In genomic region chr1:52435856-52436255, GRCm38 (mm10) we compare ENCODE assay signal across 21 mouse cellular contexts.
DNase-seq lines count a peak whose midpoint lies in the region; ATAC-seq and TF ChIP-seq lines count a peak whose summit lies in the region.
"Had no signal": no experiment of that assay in that cellular context is flagged by ENCODE, and none has a peak within 500 bp of the region (broad histone marks: within the 10 kb centered on the region; RNA-seq: fewer than 3 reads in every experiment).

No protein-coding gene starts in this region.

- no peaks in the 10 kb centered on the region for H3K27me3 ChIP-seq in embryonic facial prominence, embryonic 14.5 days (replicated peaks; ENCODE audit: control insufficient read depth, insufficient read depth, low read length)
- no peaks in the 10 kb centered on the region for H3K27me3 ChIP-seq in embryonic facial prominence, embryonic 10.5 days (replicated peaks; ENCODE audit: low read depth, poor library complexity, severe bottlenecking)
- no peaks in the 10 kb centered on the region for H3K27me3 ChIP-seq in heart, postnatal 0 days (ENCODE audit: control insufficient read depth, insufficient read depth, low read length)
- H3K27me3 ChIP-seq in heart, adult 2 months (ENCODE audit: control insufficient read depth, insufficient read depth, low read length), result no peaks in the 10 kb centered on the region
- H3K27me3 ChIP-seq in midbrain, postnatal 0 days (ENCODE audit: insufficient read depth, low read length), result no peaks in the 10 kb centered on the region
- H3K27me3 ChIP-seq in midbrain, embryonic 10.5 days (ENCODE audit: low read depth, poor library complexity, severe bottlenecking), result no peaks in the 10 kb centered on the region
- H3K27me3 ChIP-seq: forebrain, embryonic 15.5 days; midbrain, embryonic 13.5 days; neural tube, embryonic 13.5 days had no signal

- no peaks in the 10 kb centered on the region for H3K36me3 ChIP-seq in embryonic facial prominence, embryonic 14.5 days (ENCODE audit: control insufficient read depth, insufficient read depth, low read length)
- no peaks in the 10 kb centered on the region for H3K36me3 ChIP-seq in embryonic facial prominence, embryonic 10.5 days (replicated peaks)
- H3K36me3 ChIP-seq in heart, postnatal 0 days (replicated peaks; ENCODE audit: control insufficient read depth, insufficient read depth, low read length), result no peaks in the 10 kb centered on the region
- H3K36me3 ChIP-seq in heart, adult 2 months (ENCODE audit: control insufficient read depth, insufficient read depth, low read length), result no peaks in the 10 kb centered on the region
- H3K36me3 ChIP-seq in midbrain, postnatal 0 days (ENCODE audit: insufficient read depth, low read length), result no peaks in the 10 kb centered on the region
- H3K36me3 ChIP-seq in midbrain, embryonic 10.5 days, result no peaks in the 10 kb centered on the region
- H3K36me3 ChIP-seq: forebrain, embryonic 15.5 days; midbrain, embryonic 13.5 days; neural tube, embryonic 13.5 days had no signal

- no peak overlapping the region for H3K4me2 ChIP-seq in embryonic facial prominence, embryonic 14.5 days (ENCODE audit: low read depth, low read length)
- H3K4me2 ChIP-seq in heart, postnatal 0 days (ENCODE audit: low read depth, low read length), result peak overlapping the region; percentile 13; the same call in 1 of the 2 replicates
- H3K4me2 ChIP-seq in midbrain, postnatal 0 days (ENCODE audit: low read depth, low read length, poor library complexity, severe bottlenecking), result no peak overlapping the region
- H3K4me2 ChIP-seq: forebrain, embryonic 15.5 days; midbrain, embryonic 13.5 days; neural tube, embryonic 13.5 days had no signal

- DNase-seq in embryonic facial prominence, embryonic 14.5 days (ENCODE audit: low spot score), result peak; percentile 4
- DNase-seq in embryonic facial prominence, embryonic 10.5 days (ENCODE audit: low spot score), result no peak
- DNase-seq in heart, postnatal 0 days (ENCODE audit: low spot score), result peak; percentile 38
- no peak for DNase-seq in heart, adult 2 months
- peak; percentile 27 for DNase-seq in midbrain, postnatal 0 days (ENCODE audit: low spot score)
- no peak for DNase-seq in midbrain, embryonic 10.5 days (ENCODE audit: low spot score)
- DNase-seq in telencephalon, adult 2 months (ENCODE audit: low read depth, low spot score), result peak; percentile 67
- DNase-seq in lung, adult 2 months, result no peak
- DNase-seq: adrenal gland, adult 2 months; cerebellum, adult 9-10 months; gastrocnemius, postnatal 25 days; heart, postnatal 4 days; kidney, adult 18-20 months; liver; lung, postnatal 10 days; thymus, postnatal 36 days had no signal

- H3K4me3 ChIP-seq in embryonic facial prominence, embryonic 14.5 days (ENCODE audit: low read depth, low read length), result no peak overlapping the region
- H3K4me3 ChIP-seq in embryonic facial prominence, embryonic 10.5 days, result no peak overlapping the region
- H3K4me3 ChIP-seq in heart, postnatal 0 days (ENCODE audit: low read depth, low read length), result no peak overlapping the region
- no peak overlapping the region for H3K4me3 ChIP-seq in heart, adult 2 months
- H3K4me3 ChIP-seq in midbrain, postnatal 0 days (ENCODE audit: low read depth, low read length), result no peak overlapping the region
- no peak overlapping the region for H3K4me3 ChIP-seq in midbrain, embryonic 10.5 days
- H3K4me3 ChIP-seq in lung, adult 2 months (replicated peaks; ENCODE audit: extremely low read depth, low read depth, low read length), result no peak overlapping the region
- H3K4me3 ChIP-seq: erythroblast, embryonic 14.5 days; forebrain, embryonic 15.5 days; midbrain, embryonic 13.5 days; neural tube, embryonic 13.5 days had no signal

- no peak for TF ChIP-seq POLR2A in heart, adult 2 months (IDR thresholded peaks at IDR 0.05; ENCODE audit: insufficient read depth, low read depth, low read length)
- TF ChIP-seq POLR2A in lung, adult 2 months (IDR thresholded peaks at IDR 0.05; ENCODE audit: borderline replicate concordance, extremely low read depth, low read depth, low read length), result no peak

- H3K27ac ChIP-seq in embryonic facial prominence, embryonic 14.5 days (replicated peaks; ENCODE audit: low read depth, low read length), result no peak overlapping the region
- no peak overlapping the region for H3K27ac ChIP-seq in embryonic facial prominence, embryonic 10.5 days (replicated peaks)
- no peak overlapping the region for H3K27ac ChIP-seq in heart, postnatal 0 days (ENCODE audit: low read depth)
- no peak overlapping the region for H3K27ac ChIP-seq in heart, adult 2 months
- H3K27ac ChIP-seq in midbrain, postnatal 0 days (ENCODE audit: low read depth, low read length), result no peak overlapping the region
- no peak overlapping the region for H3K27ac ChIP-seq in midbrain, embryonic 10.5 days (replicated peaks)
- H3K27ac ChIP-seq: forebrain, embryonic 15.5 days; kidney, postnatal 0 days; midbrain, embryonic 13.5 days; neural tube, embryonic 13.5 days had no signal

- TF ChIP-seq CTCF in heart, postnatal 0 days (IDR thresholded peaks at IDR 0.05; ENCODE audit: low read depth), result no peak
- TF ChIP-seq CTCF in heart, adult 2 months (IDR thresholded peaks at IDR 0.05), result no peak
- no peak for TF ChIP-seq CTCF in midbrain, postnatal 0 days (IDR thresholded peaks at IDR 0.05)
- no peak for TF ChIP-seq CTCF in lung, adult 2 months (IDR thresholded peaks at IDR 0.05; ENCODE audit: insufficient read depth, low read length)

- H3K9me3 ChIP-seq in embryonic facial prominence, embryonic 14.5 days (ENCODE audit: control insufficient read depth, low read length), result no peaks in the 10 kb centered on the region
- no peaks in the 10 kb centered on the region for H3K9me3 ChIP-seq in embryonic facial prominence, embryonic 10.5 days
- H3K9me3 ChIP-seq in heart, postnatal 0 days (replicated peaks; ENCODE audit: control insufficient read depth, low read length), result no peaks in the 10 kb centered on the region
- H3K9me3 ChIP-seq in midbrain, postnatal 0 days (ENCODE audit: low read length), result no peaks in the 10 kb centered on the region
- no peaks in the 10 kb centered on the region for H3K9me3 ChIP-seq in midbrain, embryonic 10.5 days (replicated peaks)
- H3K9me3 ChIP-seq: forebrain, embryonic 15.5 days; midbrain, embryonic 13.5 days; neural tube, embryonic 13.5 days had no signal

- no peaks in the 10 kb centered on the region for H3K4me1 ChIP-seq in embryonic facial prominence, embryonic 14.5 days (ENCODE audit: control insufficient read depth, insufficient read depth, low read length)
- H3K4me1 ChIP-seq in embryonic facial prominence, embryonic 10.5 days, result no peaks in the 10 kb centered on the region
- 0 out of 2 replicates have a peak, but pooled peaks cover 4% of the 10 kb centered on the region for H3K4me1 ChIP-seq in heart, postnatal 0 days (ENCODE audit: control insufficient read depth, insufficient read depth)
- no peaks in the 10 kb centered on the region for H3K4me1 ChIP-seq in heart, adult 2 months (ENCODE audit: control insufficient read depth, insufficient read depth, low read length)
- no peaks in the 10 kb centered on the region for H3K4me1 ChIP-seq in midbrain, postnatal 0 days (ENCODE audit: insufficient read depth, low read length)
- no peaks in the 10 kb centered on the region for H3K4me1 ChIP-seq in midbrain, embryonic 10.5 days
- H3K4me1 ChIP-seq in lung, adult 2 months (ENCODE audit: control insufficient read depth, insufficient read depth, low read length), result no peaks in the 10 kb centered on the region
- H3K4me1 ChIP-seq: forebrain, embryonic 15.5 days; midbrain, embryonic 13.5 days; neural tube, embryonic 13.5 days had no signal

- H3K79me2 ChIP-seq in heart, adult 2 months (replicated peaks; ENCODE audit: control insufficient read depth, insufficient read depth, low read length), result no peaks in the 10 kb centered on the region

- no peak overlapping the region for H3K9ac ChIP-seq in embryonic facial prominence, embryonic 14.5 days (ENCODE audit: low read depth, low read length)
- no peak overlapping the region for H3K9ac ChIP-seq in heart, postnatal 0 days (replicated peaks; ENCODE audit: low read depth, low read length)
- H3K9ac ChIP-seq in heart, adult 2 months (ENCODE audit: low read depth, low read length), result no peak overlapping the region
- no peak overlapping the region for H3K9ac ChIP-seq in midbrain, postnatal 0 days (replicated peaks; ENCODE audit: low read length, poor library complexity, severe bottlenecking)
- H3K9ac ChIP-seq: forebrain, embryonic 15.5 days; midbrain, embryonic 13.5 days; neural tube, embryonic 13.5 days had no signal

- peak; percentile 74; the same call in 1 of the 2 replicates for ATAC-seq in embryonic facial prominence, embryonic 14.5 days (ENCODE audit: low read depth)
- peak; percentile 53; the same call in 1 of the 2 replicates for ATAC-seq in heart, postnatal 0 days (ENCODE audit: insufficient read depth, low read depth)
- no peak for ATAC-seq in midbrain, postnatal 0 days (ENCODE audit: low FRiP score)
- ATAC-seq: forebrain, embryonic 15.5 days; midbrain, embryonic 13.5 days had no signal

- intact Hi-C loops in heart, adult 2 months (cut with DNase I), result no loop called here

- 65% methylated on average over 6 of the region's 6 CpGs for WGBS in embryonic facial prominence, embryonic 14.5 days
- WGBS in embryonic facial prominence, embryonic 10.5 days, result 70% methylated on average over 6 of the region's 6 CpGs
- 18% methylated on average over 6 of the region's 6 CpGs for WGBS in heart, postnatal 0 days
- 31% methylated on average over 6 of the region's 6 CpGs for WGBS in heart, adult 2 months
- WGBS in midbrain, postnatal 0 days, result 55% methylated on average over 6 of the region's 6 CpGs
- 78% methylated on average over 6 of the region's 6 CpGs for WGBS in midbrain, embryonic 10.5 days
- WGBS in lung, adult 2 months, result 65% methylated on average over 6 of the region's 6 CpGs

- no peak for TF ChIP-seq EP300 in heart, postnatal 0 days (IDR thresholded peaks at IDR 0.05; ENCODE audit: low read depth)
- TF ChIP-seq EP300 in heart, adult 2 months (IDR thresholded peaks at IDR 0.05; ENCODE audit: insufficient read depth, low read depth, low read length), result no peak

Comparison
In these comparisons a context has a peak if more than half of its experiments do, and no peak if none do; other contexts are left out.
1. DNase-seq: peak in embryonic facial prominence, embryonic 14.5 days (single experiment), heart, postnatal 0 days (single experiment), midbrain, postnatal 0 days (single experiment) and telencephalon, adult 2 months (single experiment); none in embryonic facial prominence, embryonic 10.5 days (single experiment), heart, adult 2 months (0 of 2), midbrain, embryonic 10.5 days (single experiment) and lung, adult 2 months (single experiment).